Mouse (Mus musculus) kidney, adult 2 months (tissue): ENCODE results near the gene Efnb2. TPM values are rescaled to one million over a fixed set of nuclear protein-coding genes. Genes with fewer than 3 reads are reported as not detected.

Source experiments
- DNase-seq: peaks from one replicate; pipeline ENCODE4 v3.0.0; 2021
- H3K27ac ChIP-seq: fragments of 200-500 bp; 2 replicates; pipeline ENCODE4 v1.5.1; 2012; ENCODE audit warnings: low read depth, low read length, control low read depth, inconsistent platforms; ENCODE audit not compliant: insufficient read depth
- H3K27me3 ChIP-seq: fragments of 200-500 bp; replicated peaks from 2 replicates; pipeline ENCODE4 v1.6.1; 2012; ENCODE audit warnings: mild to moderate bottlenecking, moderate library complexity, low read length, inconsistent platforms; ENCODE audit not compliant: control insufficient read depth, insufficient read depth
- H3K36me3 ChIP-seq: fragments of 200-500 bp; 2 replicates; pipeline ENCODE4 v1.6.1; 2012; ENCODE audit warnings: mild to moderate bottlenecking, moderate library complexity, low read length, inconsistent platforms; ENCODE audit not compliant: control insufficient read depth, insufficient read depth
- H3K4me1 ChIP-seq: fragments of 200-500 bp; 2 replicates; pipeline ENCODE4 v1.6.1; 2011; ENCODE audit warnings: low read length; ENCODE audit not compliant: control insufficient read depth, insufficient read depth
- H3K4me3 ChIP-seq: fragments of 200-500 bp; 2 replicates; pipeline ENCODE4 v1.5.1; 2011; ENCODE audit warnings: mild to moderate bottlenecking, low read depth, low read length, control low read depth; ENCODE audit not compliant: insufficient read depth
- CTCF ChIP-seq: fragments of 200-500 bp; conservative IDR thresholded peaks from 2 replicates; pipeline ENCODE4 v1.5.1; 2011; ENCODE audit warnings: low read depth, mild to moderate bottlenecking, control low read depth, low read length, moderate library complexity, mixed read lengths; ENCODE audit not compliant: insufficient read depth, insufficient read length
- POLR2A ChIP-seq: fragments of 200-500 bp; IDR thresholded peaks from one replicate; pipeline ENCODE4 v1.6.1; 2011; ENCODE audit warnings: low read depth, low read length, control low read depth
- WGBS: fragments of 180-500 bp; shearing (Covaris S2); methylation state at CpG from one replicate; pipeline ENCODE4 v1.1.7; 2018; 5-methylcytosine and 5-hydroxymethylcytosine counted together
- polyA plus RNA-seq: library from polyadenylated mRNA; depleted of rRNA; stranded (reverse); fragments of >200 nt; gene quantifications from 2 replicates; pipeline ENCODE4 v1.2.3, GENCODE M21; 2012; rRNA removed

Efnb2 gene
- polyA plus RNA-seq, 1 experiment: 31.8 TPM

DNA sequence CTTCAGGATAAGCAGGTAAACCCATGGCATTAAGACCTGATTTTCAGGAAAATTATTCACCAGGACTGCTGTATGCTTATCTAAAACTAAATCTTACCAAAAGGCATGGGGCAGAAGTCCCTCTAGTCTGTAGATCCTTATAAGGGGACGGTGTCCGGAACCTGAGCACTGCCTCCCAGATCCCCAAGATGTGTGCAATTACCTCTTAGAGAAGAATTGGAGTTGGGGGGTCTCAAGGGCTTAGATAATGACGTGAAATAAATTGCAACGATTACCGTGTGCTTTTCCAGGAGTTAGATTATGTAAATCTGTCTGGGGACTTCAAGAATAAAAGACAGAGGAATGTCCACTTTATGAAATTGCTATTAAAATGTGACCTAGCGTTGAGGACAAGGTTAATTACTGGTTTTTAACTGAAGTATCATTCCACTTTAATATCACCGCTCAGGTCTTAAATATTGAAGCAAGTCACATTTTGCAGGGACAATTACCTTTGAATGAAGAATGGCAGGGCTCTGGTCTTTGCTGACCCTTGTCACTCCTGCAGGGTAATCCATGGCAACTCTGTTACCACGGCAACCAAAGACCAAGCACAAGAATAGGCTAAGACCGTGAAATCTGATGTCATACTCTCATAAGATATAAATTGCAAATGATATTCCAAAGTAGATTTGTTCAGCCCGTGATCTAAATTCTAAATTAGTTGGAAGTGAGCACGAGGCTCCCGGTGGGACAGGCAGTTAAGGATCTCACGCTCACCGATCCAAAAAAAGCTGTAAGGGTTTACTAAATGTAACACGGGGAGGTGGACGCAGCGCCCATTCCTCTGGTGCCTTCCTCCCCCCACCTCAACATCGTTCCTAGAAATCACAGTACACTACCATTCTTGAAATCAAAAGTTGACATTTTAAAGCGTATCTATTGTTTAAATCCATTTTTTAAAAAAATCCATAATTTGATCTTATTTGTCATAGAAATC, 86.2 kb downstream of the Efnb2 start:
- DNase-seq: no peak
- no peaks in the 10 kb centered on the region for H3K36me3 ChIP-seq
- TF ChIP-seq CTCF: no peak
- no peak for TF ChIP-seq POLR2A
- H3K4me3 ChIP-seq: no peak overlapping the region
- H3K4me1 ChIP-seq: no peaks in the 10 kb centered on the region
- no peak overlapping the region for H3K27ac ChIP-seq
- WGBS: 77% methylated on average over 19 of the region's 19 CpGs
- no peaks in the 10 kb centered on the region for H3K27me3 ChIP-seq

DNA sequence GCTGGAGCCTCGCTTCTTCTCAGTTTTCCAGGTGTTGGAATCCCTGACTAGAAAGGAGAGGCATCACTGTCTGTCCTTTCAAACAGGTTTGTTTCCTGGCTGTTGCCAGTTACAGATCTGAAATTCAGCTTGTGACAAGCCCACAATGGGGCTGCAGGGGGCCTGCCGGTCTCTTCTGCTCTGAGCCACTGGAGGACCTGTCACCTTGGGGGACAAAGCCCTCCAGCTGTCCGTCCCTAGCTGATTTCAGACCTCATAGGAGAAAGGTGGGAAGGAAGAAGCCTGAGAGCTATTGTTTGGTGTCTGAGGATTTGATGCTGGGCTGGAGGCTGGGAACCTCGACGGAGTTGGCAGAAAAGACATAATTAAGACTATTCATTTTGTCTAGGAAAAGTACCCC, 88.8 kb downstream of the Efnb2 start:
- WGBS: 62% methylated on average over 5 of the region's 5 CpGs
- TF ChIP-seq CTCF: no peak
- TF ChIP-seq POLR2A: no peak
- DNase-seq: no peak
- H3K27me3 ChIP-seq: no peaks in the 10 kb centered on the region
- no peak overlapping the region for H3K4me3 ChIP-seq
- H3K27ac ChIP-seq: no peak overlapping the region
- no peaks in the 10 kb centered on the region for H3K36me3 ChIP-seq
- H3K4me1 ChIP-seq: no peaks in the 10 kb centered on the region

DNA sequence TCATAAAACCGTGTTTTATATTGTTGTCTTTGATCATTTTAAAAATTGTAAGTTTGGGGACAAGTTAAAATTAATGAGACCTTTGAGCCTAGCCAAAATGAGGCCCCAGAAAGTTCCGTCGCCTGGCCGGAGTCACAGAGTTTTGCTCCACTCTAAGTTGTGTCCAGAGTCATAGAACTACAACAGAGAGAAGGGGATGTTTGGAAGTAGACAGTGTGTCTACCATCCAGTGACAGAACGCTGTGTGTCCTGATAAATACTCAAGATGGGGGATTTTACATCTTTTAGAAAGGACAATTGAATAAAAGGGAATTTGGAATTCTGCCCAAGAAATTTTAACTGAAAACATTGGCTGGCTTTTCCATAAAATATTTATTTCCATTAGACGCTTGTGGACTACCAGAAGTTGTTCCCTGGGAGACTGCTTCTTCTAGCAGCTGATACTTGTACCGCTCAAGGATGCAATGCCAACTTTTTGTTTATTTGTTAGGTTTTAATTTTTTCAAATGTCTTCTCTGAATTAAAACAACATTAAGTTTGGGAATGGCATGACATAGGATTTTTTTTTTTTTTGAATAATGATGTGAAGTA, 89.3 kb downstream of the Efnb2 start:
- WGBS: 84% methylated on average over 7 of the region's 7 CpGs
- DNase-seq: no peak
- no peaks in the 10 kb centered on the region for H3K4me1 ChIP-seq

DNA sequence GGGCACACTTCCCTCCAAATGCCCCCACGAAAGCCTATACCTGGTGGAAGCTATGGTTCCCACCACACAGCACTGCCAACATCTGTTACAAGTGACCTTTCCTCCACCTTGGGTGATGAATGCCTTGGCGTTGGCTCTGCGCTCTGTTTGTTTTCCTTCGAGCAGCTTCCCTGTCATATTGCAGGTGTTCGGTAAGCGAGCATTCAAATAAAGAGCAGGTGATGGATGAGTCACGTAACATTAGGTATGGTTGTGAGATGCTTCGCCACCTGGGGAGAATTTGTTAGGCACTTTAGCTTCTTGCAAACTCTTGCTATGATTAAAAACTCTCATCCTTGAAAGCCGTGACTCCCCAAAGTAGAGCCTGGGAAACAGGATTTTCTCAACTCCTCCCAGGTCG, 91.8 kb downstream of the Efnb2 start:
- H3K36me3 ChIP-seq: no peaks in the 10 kb centered on the region
- WGBS: 83% methylated on average over 10 of the region's 10 CpGs
- DNase-seq: no peak

More for the DNA sequence above, 89.3 kb downstream of the Efnb2 start:
- H3K4me3 ChIP-seq: no peak overlapping the region
- no peaks in the 10 kb centered on the region for H3K27me3 ChIP-seq
- no peaks in the 10 kb centered on the region for H3K36me3 ChIP-seq
- no peak overlapping the region for H3K27ac ChIP-seq
- TF ChIP-seq POLR2A: no peak
- TF ChIP-seq CTCF: no peak

DNA sequence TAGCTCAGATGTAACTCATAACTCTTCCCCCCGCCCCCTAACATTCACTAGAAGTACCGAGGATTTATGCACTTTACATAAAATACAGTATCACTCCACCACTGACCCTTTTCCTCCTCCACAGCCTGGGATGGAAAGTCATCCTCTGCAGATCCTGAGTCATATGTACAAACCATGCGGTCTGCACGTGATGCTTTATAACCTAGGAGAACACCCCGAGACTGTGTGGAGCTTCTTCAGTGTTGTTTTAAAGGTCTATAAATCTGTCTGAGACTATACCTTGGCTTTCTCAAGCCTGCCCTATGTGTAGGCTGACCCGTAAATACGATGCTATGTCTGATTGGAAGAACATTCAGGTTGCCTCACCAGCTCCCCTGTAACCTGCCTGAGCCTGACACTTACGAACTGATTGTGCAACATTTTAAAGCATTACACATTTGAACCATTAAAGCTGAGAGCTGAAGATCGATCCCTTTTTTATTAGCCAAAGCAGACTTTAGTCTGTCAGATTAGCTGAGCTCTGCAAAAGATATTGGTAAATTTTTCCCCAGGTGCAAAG, 92.7 kb downstream of the Efnb2 start:
- Histone ChIP-seq H3K4me3 (no peak overlapping the region), H3K27me3 (no peaks in the 10 kb centered on the region), H3K4me1 (no peaks in the 10 kb centered on the region), H3K36me3 (no peaks in the 10 kb centered on the region), H3K27ac (no peak overlapping the region)
- WGBS: 57% methylated on average over 9 of the region's 9 CpGs
- no peak for TF ChIP-seq CTCF
- TF ChIP-seq POLR2A: no peak
- no peak for DNase-seq

More for the DNA sequence above, 91.8 kb downstream of the Efnb2 start:
- TF ChIP-seq POLR2A: no peak
- TF ChIP-seq CTCF: no peak
- Histone ChIP-seq H3K4me1 (no peaks in the 10 kb centered on the region), H3K27ac (no peak overlapping the region), H3K27me3 (no peaks in the 10 kb centered on the region), H3K4me3 (no peak overlapping the region)

Other genes with a start within 250 kb of the Efnb2 start
- gene Arglu1, start 29.3 kb upstream of the Efnb2 start, polyA plus RNA-seq: 16.0 and 20.5 TPM in 2 replicates